Mouse (Mus musculus): ENCODE results near the gene Ppp2r5c. TPM values are rescaled to one million over a fixed set of nuclear protein-coding genes. Genes with fewer than 3 reads are reported as not detected.

Gene Ppp2r5c
- polyA plus RNA-seq, 1 experiment from 2014 or later: 139 TPM

GRCm38 (mm10) chr12:110520236-110520987, 73.5 kb downstream of the Ppp2r5c start:
- ATAC-seq (replicated peaks; ENCODE audit: insufficient number of reproducible peaks, low FRiP score, low TSS enrichment): no peak
- Histone ChIP-seq H3K4me3 (ENCODE audit: low read depth, low read length) (no peak overlapping the region), H3K9me3 (replicated peaks; ENCODE audit: control insufficient read depth, low read length) (no peaks in the 10 kb centered on the region), H3K4me1 (ENCODE audit: control insufficient read depth, insufficient read depth, low read length) (no peaks in the 10 kb centered on the region; the same call in 1 of the 2 replicates), H3K27me3 (ENCODE audit: control insufficient read depth, insufficient read depth, low read length) (no peaks in the 10 kb centered on the region), H3K4me2 (no peak overlapping the region), H3K9ac (ENCODE audit: low read depth, low read length) (no peak overlapping the region), H3K36me3 (ENCODE audit: control insufficient read depth, insufficient read depth, low read length) (peaks cover 18% of the 10 kb centered on the region), H3K27ac (ENCODE audit: low read depth, low read length) (no peak overlapping the region)
- WGBS (ENCODE audit: insufficient replicate concordance): 75% methylated on average over 15 of the region's 15 CpGs

GRCm38 (mm10) chr12:110523526-110523925, 76.6 kb downstream of the Ppp2r5c start:
- no peak for ATAC-seq (replicated peaks; ENCODE audit: insufficient number of reproducible peaks, low FRiP score, low TSS enrichment)
- H3K9me3 ChIP-seq (replicated peaks; ENCODE audit: control insufficient read depth, low read length): no peaks in the 10 kb centered on the region
- peaks cover 18% of the 10 kb centered on the region for H3K36me3 ChIP-seq (ENCODE audit: control insufficient read depth, insufficient read depth, low read length)
- no peak overlapping the region for H3K4me3 ChIP-seq (ENCODE audit: low read depth, low read length)
- 85% methylated on average over 5 of the region's 5 CpGs for WGBS (ENCODE audit: insufficient replicate concordance)
- no peak overlapping the region for H3K27ac ChIP-seq (ENCODE audit: low read depth, low read length)
- no peak overlapping the region for H3K9ac ChIP-seq (ENCODE audit: low read depth, low read length)
- no peak overlapping the region for H3K4me2 ChIP-seq
- no peaks in the 10 kb centered on the region for H3K27me3 ChIP-seq (ENCODE audit: control insufficient read depth, insufficient read depth, low read length)
- H3K4me1 ChIP-seq (ENCODE audit: control insufficient read depth, insufficient read depth, low read length): no peaks in the 10 kb centered on the region

- H3K4me3 ChIP-seq (ENCODE audit: low read depth, low read length): no peak overlapping the region
- no peak for ATAC-seq (replicated peaks; ENCODE audit: insufficient number of reproducible peaks, low FRiP score, low TSS enrichment)
- no peak overlapping the region for H3K27ac ChIP-seq (ENCODE audit: low read depth, low read length)
- peaks cover 27% of the 10 kb centered on the region for H3K4me1 ChIP-seq (ENCODE audit: control insufficient read depth, insufficient read depth, low read length)
- H3K27me3 ChIP-seq (ENCODE audit: control insufficient read depth, insufficient read depth, low read length): no peaks in the 10 kb centered on the region
- no peaks in the 10 kb centered on the region for H3K36me3 ChIP-seq (ENCODE audit: control insufficient read depth, insufficient read depth, low read length)
- WGBS (ENCODE audit: insufficient replicate concordance): 81% methylated on average over 6 of the region's 6 CpGs
- H3K9ac ChIP-seq (ENCODE audit: low read depth, low read length): no peak overlapping the region
- H3K9me3 ChIP-seq (replicated peaks; ENCODE audit: control insufficient read depth, low read length): no peaks in the 10 kb centered on the region
- H3K4me2 ChIP-seq: no peak overlapping the region
Observed at GRCm38 (mm10) chr12:110532711-110533110, 85.8 kb downstream of the Ppp2r5c start.

GRCm38 (mm10) chr12:110533151-110533550, 86.2 kb downstream of the Ppp2r5c start:
- Histone ChIP-seq H3K27me3 (ENCODE audit: control insufficient read depth, insufficient read depth, low read length) (no peaks in the 10 kb centered on the region), H3K9ac (ENCODE audit: low read depth, low read length) (no peak overlapping the region), H3K27ac (ENCODE audit: low read depth, low read length) (peak overlapping the region; percentile 47), H3K9me3 (replicated peaks; ENCODE audit: control insufficient read depth, low read length) (no peaks in the 10 kb centered on the region), H3K4me1 (ENCODE audit: control insufficient read depth, insufficient read depth, low read length) (peaks cover 27% of the 10 kb centered on the region), H3K4me3 (ENCODE audit: low read depth, low read length) (no peak overlapping the region), H3K36me3 (ENCODE audit: control insufficient read depth, insufficient read depth, low read length) (no peaks in the 10 kb centered on the region), H3K4me2 (no peak overlapping the region)
- ATAC-seq (replicated peaks; ENCODE audit: insufficient number of reproducible peaks, low FRiP score, low TSS enrichment): no peak
- 69% methylated on average over 2 of the region's 2 CpGs for WGBS (ENCODE audit: insufficient replicate concordance)

- peaks cover 27% of the 10 kb centered on the region for H3K4me1 ChIP-seq (ENCODE audit: control insufficient read depth, insufficient read depth, low read length)
- H3K27me3 ChIP-seq (ENCODE audit: control insufficient read depth, insufficient read depth, low read length): no peaks in the 10 kb centered on the region
- peak overlapping the region; percentile 47 for H3K27ac ChIP-seq (ENCODE audit: low read depth, low read length)
- no peaks in the 10 kb centered on the region for H3K36me3 ChIP-seq (ENCODE audit: control insufficient read depth, insufficient read depth, low read length)
- ATAC-seq (replicated peaks; ENCODE audit: insufficient number of reproducible peaks, low FRiP score, low TSS enrichment): no peak
- no peak overlapping the region; the same call in 1 of the 2 replicates for H3K4me2 ChIP-seq
- H3K9ac ChIP-seq (ENCODE audit: low read depth, low read length): no peak overlapping the region
- WGBS (ENCODE audit: insufficient replicate concordance): 56% methylated on average over 3 of the region's 3 CpGs
- H3K9me3 ChIP-seq (replicated peaks; ENCODE audit: control insufficient read depth, low read length): no peaks in the 10 kb centered on the region
- H3K4me3 ChIP-seq (ENCODE audit: low read depth, low read length): no peak overlapping the region
Observed at GRCm38 (mm10) chr12:110533832-110534231, 86.9 kb downstream of the Ppp2r5c start.

- peaks cover 27% of the 10 kb centered on the region for H3K4me1 ChIP-seq (ENCODE audit: control insufficient read depth, insufficient read depth, low read length)
- no peak for ATAC-seq (replicated peaks; ENCODE audit: insufficient number of reproducible peaks, low FRiP score, low TSS enrichment)
- no peaks in the 10 kb centered on the region for H3K27me3 ChIP-seq (ENCODE audit: control insufficient read depth, insufficient read depth, low read length)
- H3K27ac ChIP-seq (ENCODE audit: low read depth, low read length): no peak overlapping the region
- no peak overlapping the region for H3K4me3 ChIP-seq (ENCODE audit: low read depth, low read length)
- no peaks in the 10 kb centered on the region for H3K36me3 ChIP-seq (ENCODE audit: control insufficient read depth, insufficient read depth, low read length)
- no peak overlapping the region for H3K4me2 ChIP-seq
- H3K9me3 ChIP-seq (replicated peaks; ENCODE audit: control insufficient read depth, low read length): no peaks in the 10 kb centered on the region
- WGBS (ENCODE audit: insufficient replicate concordance): 90% methylated on average over 5 of the region's 5 CpGs
- H3K9ac ChIP-seq (ENCODE audit: low read depth, low read length): no peak overlapping the region
Observed at GRCm38 (mm10) chr12:110535361-110535760, 88.4 kb downstream of the Ppp2r5c start.

- no peaks in the 10 kb centered on the region; the same call in 1 of the 2 replicates for H3K36me3 ChIP-seq (ENCODE audit: control insufficient read depth, insufficient read depth, low read length)
- no peak overlapping the region for H3K9ac ChIP-seq (ENCODE audit: low read depth, low read length)
- no peaks in the 10 kb centered on the region for H3K9me3 ChIP-seq (replicated peaks; ENCODE audit: control insufficient read depth, low read length)
- H3K4me2 ChIP-seq: no peak overlapping the region
- H3K4me3 ChIP-seq (ENCODE audit: low read depth, low read length): no peak overlapping the region
- WGBS (ENCODE audit: insufficient replicate concordance): 97% methylated on average over 8 of the region's 8 CpGs
- no peaks in the 10 kb centered on the region for H3K27me3 ChIP-seq (ENCODE audit: control insufficient read depth, insufficient read depth, low read length)
- peaks cover 22% of the 10 kb centered on the region for H3K4me1 ChIP-seq (ENCODE audit: control insufficient read depth, insufficient read depth, low read length)
- no peak overlapping the region for H3K27ac ChIP-seq (ENCODE audit: low read depth, low read length)
- ATAC-seq (replicated peaks; ENCODE audit: insufficient number of reproducible peaks, low FRiP score, low TSS enrichment): no peak
Observed at GRCm38 (mm10) chr12:110537751-110538150, 90.8 kb downstream of the Ppp2r5c start.

- H3K9ac ChIP-seq (ENCODE audit: low read depth, low read length): no peak overlapping the region
- no peak overlapping the region for H3K27ac ChIP-seq (ENCODE audit: low read depth, low read length)
- no peaks in the 10 kb centered on the region; the same call in 1 of the 2 replicates for H3K36me3 ChIP-seq (ENCODE audit: control insufficient read depth, insufficient read depth, low read length)
- no peaks in the 10 kb centered on the region for H3K9me3 ChIP-seq (replicated peaks; ENCODE audit: control insufficient read depth, low read length)
- H3K27me3 ChIP-seq (ENCODE audit: control insufficient read depth, insufficient read depth, low read length): no peaks in the 10 kb centered on the region
- no peak overlapping the region for H3K4me2 ChIP-seq
- ATAC-seq (replicated peaks; ENCODE audit: insufficient number of reproducible peaks, low FRiP score, low TSS enrichment): no peak
- no peak overlapping the region for H3K4me3 ChIP-seq (ENCODE audit: low read depth, low read length)
- WGBS (ENCODE audit: insufficient replicate concordance): 88% methylated on average over 10 of the region's 10 CpGs
- peaks cover 11% of the 10 kb centered on the region for H3K4me1 ChIP-seq (ENCODE audit: control insufficient read depth, insufficient read depth, low read length)
Observed at GRCm38 (mm10) chr12:110539346-110539745, 92.4 kb downstream of the Ppp2r5c start.

- WGBS (ENCODE audit: insufficient replicate concordance): 87% methylated on average over 9 of the region's 9 CpGs
- H3K4me2 ChIP-seq: no peak overlapping the region
- no peak for ATAC-seq (replicated peaks; ENCODE audit: insufficient number of reproducible peaks, low FRiP score, low TSS enrichment)
Observed at GRCm38 (mm10) chr12:110539798-110540197, 92.9 kb downstream of the Ppp2r5c start.

More at GRCm38 (mm10) chr12:110539798-110540197, 92.9 kb downstream of the Ppp2r5c start:
- Histone ChIP-seq H3K36me3 (ENCODE audit: control insufficient read depth, insufficient read depth, low read length) (peaks cover under 1% of the 10 kb centered on the region; the same call in 1 of the 2 replicates), H3K27ac (ENCODE audit: low read depth, low read length) (no peak overlapping the region), H3K4me1 (ENCODE audit: control insufficient read depth, insufficient read depth, low read length) (peaks cover 10% of the 10 kb centered on the region), H3K9me3 (replicated peaks; ENCODE audit: control insufficient read depth, low read length) (no peaks in the 10 kb centered on the region), H3K27me3 (ENCODE audit: control insufficient read depth, insufficient read depth, low read length) (no peaks in the 10 kb centered on the region), H3K4me3 (ENCODE audit: low read depth, low read length) (no peak overlapping the region), H3K9ac (ENCODE audit: low read depth, low read length) (no peak overlapping the region)
